In genomic region chr3:154834373-154834772, GRCm38 (mm10) we compare ENCODE assay signal across 28 mouse cellular contexts.
DNase-seq lines count a peak whose midpoint lies in the region; ATAC-seq and TF ChIP-seq lines count a peak whose summit lies in the region.
"Had no signal": no experiment of that assay in that cellular context is flagged by ENCODE, and none has a peak within 500 bp of the region (broad histone marks: within the 10 kb centered on the region; RNA-seq: fewer than 3 reads in every experiment).

No protein-coding gene starts in this region.

- H3K27ac ChIP-seq in layer of hippocampus, adult 2 months, result peak overlapping the region; percentile 61; the same call in 1 of the 2 replicates
- no peak overlapping the region for H3K27ac ChIP-seq in neural tube, embryonic 13.5 days (replicated peaks)
- no peak overlapping the region for H3K27ac ChIP-seq in hindbrain, embryonic 15.5 days (replicated peaks)
- H3K27ac ChIP-seq in neural tube, embryonic 15.5 days (replicated peaks), result no peak overlapping the region
- H3K27ac ChIP-seq: embryonic facial prominence, embryonic 12.5 days; forebrain, embryonic 12.5 days; heart, embryonic 13.5 days; kidney, embryonic 15.5 days; limb, embryonic 15.5 days; liver, embryonic 14.5 days; lung, embryonic 15.5 days; stomach, embryonic 15.5 days had no signal

- no peak overlapping the region for H3K9ac ChIP-seq in neural tube, embryonic 13.5 days
- H3K9ac ChIP-seq in hindbrain, embryonic 15.5 days, result no peak overlapping the region
- H3K9ac ChIP-seq in neural tube, embryonic 15.5 days (replicated peaks), result no peak overlapping the region
- H3K9ac ChIP-seq: embryonic facial prominence, embryonic 12.5 days; forebrain, embryonic 12.5 days; heart, embryonic 13.5 days; kidney, embryonic 15.5 days; limb, embryonic 15.5 days; liver, embryonic 14.5 days; lung, embryonic 15.5 days; stomach, embryonic 15.5 days had no signal

- peak; percentile 82 for ATAC-seq in neural tube, embryonic 13.5 days (ENCODE audit: low read depth)
- peak; percentile 63; the same call in 1 of the 2 replicates for ATAC-seq in hindbrain, embryonic 15.5 days (ENCODE audit: low FRiP score, low read depth)
- ATAC-seq in neural tube, embryonic 15.5 days (ENCODE audit: low FRiP score), result peak; percentile 61
- ATAC-seq: activated CD4-positive, CD25-positive, alpha-beta regulatory T cell, adult 4 months had no signal

- 31% methylated on average over 9 of the region's 9 CpGs for WGBS in neural tube, embryonic 13.5 days
- 42% methylated on average over 9 of the region's 9 CpGs for WGBS in hindbrain, embryonic 15.5 days
- WGBS in neural tube, embryonic 15.5 days, result 37% methylated on average over 9 of the region's 9 CpGs

- no peaks in the 10 kb centered on the region for H3K27me3 ChIP-seq in neural tube, embryonic 13.5 days
- no peaks in the 10 kb centered on the region for H3K27me3 ChIP-seq in hindbrain, embryonic 15.5 days
- H3K27me3 ChIP-seq in neural tube, embryonic 15.5 days (replicated peaks), result no peaks in the 10 kb centered on the region
- H3K27me3 ChIP-seq: embryonic facial prominence, embryonic 12.5 days; heart, embryonic 13.5 days; kidney, embryonic 15.5 days; limb, embryonic 15.5 days; lung, embryonic 15.5 days; megakaryocyte, embryonic 14.5 days; stomach, embryonic 15.5 days had no signal

- peak; percentile 16 to 46 for DNase-seq in layer of hippocampus, adult 2 months (ENCODE audit: low spot score in 2 of 2)
- DNase-seq in layer of hippocampus, adult 9-10 months (ENCODE audit: low spot score), result no peak
- DNase-seq in neural tube, embryonic 10.5 days (ENCODE audit: extremely low spot score, low spot score), result no peak
- no peak for DNase-seq in testis, postnatal 10 days (ENCODE audit: low spot score)
- DNase-seq: adrenal gland, adult 8-10 months; cerebellum, adult 2 months; cerebellum, postnatal 25 days; gastrocnemius, postnatal 14 days; heart, adult 18-20 months; heart, postnatal 14 days; kidney, adult 11 months; left cerebral cortex, postnatal 4 days; lung, postnatal 36 days; thymus, adult 18-20 months; thymus, postnatal 36 days had no signal

- no peak overlapping the region for H3K4me3 ChIP-seq in layer of hippocampus, adult 2 months
- H3K4me3 ChIP-seq in neural tube, embryonic 13.5 days, result no peak overlapping the region
- no peak overlapping the region for H3K4me3 ChIP-seq in hindbrain, embryonic 15.5 days
- no peak overlapping the region for H3K4me3 ChIP-seq in neural tube, embryonic 15.5 days (replicated peaks)
- H3K4me3 ChIP-seq: embryonic facial prominence, embryonic 12.5 days; forebrain, embryonic 12.5 days; heart, embryonic 13.5 days; kidney, embryonic 15.5 days; limb, embryonic 15.5 days; lung, embryonic 15.5 days; megakaryocyte, embryonic 14.5 days; stomach, embryonic 15.5 days had no signal

- H3K4me2 ChIP-seq in neural tube, embryonic 13.5 days, result no peak overlapping the region
- no peak overlapping the region for H3K4me2 ChIP-seq in hindbrain, embryonic 15.5 days
- no peak overlapping the region for H3K4me2 ChIP-seq in neural tube, embryonic 15.5 days
- H3K4me2 ChIP-seq: embryonic facial prominence, embryonic 12.5 days; forebrain, embryonic 12.5 days; heart, embryonic 13.5 days; kidney, embryonic 15.5 days; limb, embryonic 15.5 days; lung, embryonic 15.5 days; stomach, embryonic 15.5 days had no signal

- no peak for TF ChIP-seq CTCF in layer of hippocampus, adult 2 months (conservative IDR thresholded peaks at IDR 0.05)

- H3K9me3 ChIP-seq in neural tube, embryonic 13.5 days, result no peaks in the 10 kb centered on the region
- H3K9me3 ChIP-seq in hindbrain, embryonic 15.5 days, result no peaks in the 10 kb centered on the region
- H3K9me3 ChIP-seq in neural tube, embryonic 15.5 days (replicated peaks), result no peaks in the 10 kb centered on the region
- H3K9me3 ChIP-seq: embryonic facial prominence, embryonic 12.5 days; forebrain, embryonic 12.5 days; heart, embryonic 13.5 days; kidney, embryonic 15.5 days; limb, embryonic 15.5 days; lung, embryonic 15.5 days; stomach, embryonic 15.5 days had no signal

- H3K4me1 ChIP-seq in neural tube, embryonic 13.5 days (replicated peaks), result peaks cover 4% of the 10 kb centered on the region; the same call in 1 of the 2 replicates
- H3K4me1 ChIP-seq in hindbrain, embryonic 15.5 days (replicated peaks), result 0 out of 2 replicates have a peak, but pooled peaks cover 3% of the 10 kb centered on the region
- H3K4me1 ChIP-seq in neural tube, embryonic 15.5 days, result peaks cover 6% of the 10 kb centered on the region; the same call in 1 of the 2 replicates
- H3K4me1 ChIP-seq: embryonic facial prominence, embryonic 12.5 days; forebrain, embryonic 12.5 days; kidney, embryonic 15.5 days; limb, embryonic 15.5 days; lung, embryonic 15.5 days; megakaryocyte, embryonic 14.5 days; stomach, embryonic 15.5 days had no signal

- no peaks in the 10 kb centered on the region for H3K36me3 ChIP-seq in neural tube, embryonic 13.5 days
- no peaks in the 10 kb centered on the region for H3K36me3 ChIP-seq in hindbrain, embryonic 15.5 days
- H3K36me3 ChIP-seq in neural tube, embryonic 15.5 days, result no peaks in the 10 kb centered on the region
- H3K36me3 ChIP-seq: embryonic facial prominence, embryonic 12.5 days; forebrain, embryonic 12.5 days; kidney, embryonic 15.5 days; limb, embryonic 15.5 days; lung, embryonic 15.5 days; stomach, embryonic 15.5 days had no signal

Comparison
In these comparisons a context has a peak if more than half of its experiments do, and no peak if none do; other contexts are left out.
1. DNase-seq: peak in layer of hippocampus, adult 2 months (2 of 2); none in layer of hippocampus, adult 9-10 months (single experiment), neural tube, embryonic 10.5 days (single experiment) and testis, postnatal 10 days (single experiment).
2. Peak in every context shown above with its lines, with median percentiles within 50 percentile points of each other: ATAC-seq.